Mouse (Mus musculus): ENCODE results near the gene Rhox2e. TPM values are rescaled to one million over a fixed set of nuclear protein-coding genes. Genes with fewer than 3 reads are reported as not detected.
"Not testable (repeated sequence)": the region's sequence is repeated elsewhere in the genome, so short reads cannot be mapped to it uniquely, and the experiment has no call there.

The Rhox2e gene
- polyA plus RNA-seq (2015; fragmentation: Nextera tagmentation; extraction: Ambion mirVana) = not detected in 2 replicates

DNA sequence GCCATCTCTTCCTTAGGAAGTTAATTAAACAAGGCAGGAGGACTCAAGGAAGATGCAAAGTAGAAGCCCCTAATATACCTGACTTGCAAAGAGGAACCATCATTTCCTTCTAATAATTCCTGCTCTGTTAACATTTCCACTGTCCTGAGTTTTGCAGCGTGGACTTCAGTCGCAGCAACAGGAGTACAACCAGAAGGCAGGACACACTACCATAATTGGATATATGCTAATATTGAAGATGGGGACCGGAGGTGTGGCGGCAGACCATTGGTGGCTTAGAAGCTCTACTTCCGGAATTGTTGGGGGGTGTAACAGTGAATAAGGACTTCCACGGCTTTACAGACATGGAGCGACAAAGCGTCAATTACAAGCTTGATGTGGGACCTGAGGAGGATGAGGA, at the start of gene Rhox2e:
TSS of gene Rhox2e (plus strand) at position 301 of the 400 bp plus-strand sequence.
- WGBS (ENCODE audit: insufficient replicate concordance) = 69% methylated on average over 2 of the region's 8 CpGs
- not testable (repeated sequence) for DNase-seq; H3K27ac ChIP-seq (ENCODE audit: low read depth); H3K4me1 ChIP-seq (ENCODE audit: insufficient read depth); H3K27me3 ChIP-seq (ENCODE audit: insufficient read depth, low read length); H3K4me2 ChIP-seq (ENCODE audit: low read depth, low read length); H3K4me3 ChIP-seq (ENCODE audit: low read depth, low read length); H3K36me3 ChIP-seq (replicated peaks; ENCODE audit: insufficient read depth, low read length); H3K9ac ChIP-seq (replicated peaks); ATAC-seq; H3K9me3 ChIP-seq (ENCODE audit: low read length)

- not testable (repeated sequence) for H3K27ac ChIP-seq (ENCODE audit: low read depth); H3K9me3 ChIP-seq (ENCODE audit: low read length); H3K9ac ChIP-seq (replicated peaks); H3K4me3 ChIP-seq (ENCODE audit: low read depth, low read length); ATAC-seq; DNase-seq; H3K4me1 ChIP-seq (ENCODE audit: insufficient read depth); H3K4me2 ChIP-seq (ENCODE audit: low read depth, low read length); H3K27me3 ChIP-seq (ENCODE audit: insufficient read depth, low read length); H3K36me3 ChIP-seq (replicated peaks; ENCODE audit: insufficient read depth, low read length)
- WGBS (ENCODE audit: insufficient replicate concordance) = 88% methylated on average over 15 of the region's 18 CpGs
These were observed 16.2 kb upstream of the Rhox2e start, which contains the start of gene Rhox4d for GRCm38 (mm10) chrX:37514059-37514458. Gene Rhox4d (plus strand): TSS chrX:37514359.

GRCm38 (mm10) chrX:37541719-37542118, 11.5 kb downstream of the Rhox2e start, which contains the start of gene Rhox3e:
Gene Rhox3e (plus strand): TSS chrX:37542019.
- H3K4me3 ChIP-seq (ENCODE audit: low read depth, low read length); H3K4me1 ChIP-seq (ENCODE audit: insufficient read depth); H3K36me3 ChIP-seq (replicated peaks; ENCODE audit: insufficient read depth, low read length); H3K9ac ChIP-seq (replicated peaks); ATAC-seq; H3K9me3 ChIP-seq (ENCODE audit: low read length); DNase-seq; H3K27ac ChIP-seq (ENCODE audit: low read depth); H3K27me3 ChIP-seq (ENCODE audit: insufficient read depth, low read length); H3K4me2 ChIP-seq (ENCODE audit: low read depth, low read length): not testable (repeated sequence)
- WGBS (ENCODE audit: insufficient replicate concordance) = no CpG with 5 or more reads among the region's 4 CpGs

GRCm38 (mm10) chrX:37557112-37557511, 26.9 kb downstream of the Rhox2e start, which contains the start of gene Rhox4e:
Gene Rhox4e (plus strand): TSS chrX:37557412.
- H3K27me3 ChIP-seq (ENCODE audit: insufficient read depth, low read length); ATAC-seq; H3K9ac ChIP-seq (replicated peaks); H3K9me3 ChIP-seq (ENCODE audit: low read length); H3K36me3 ChIP-seq (replicated peaks; ENCODE audit: insufficient read depth, low read length); H3K4me1 ChIP-seq (ENCODE audit: insufficient read depth); H3K4me2 ChIP-seq (ENCODE audit: low read depth, low read length); H3K4me3 ChIP-seq (ENCODE audit: low read depth, low read length); H3K27ac ChIP-seq (ENCODE audit: low read depth); DNase-seq: not testable (repeated sequence)
- WGBS (ENCODE audit: insufficient replicate concordance) = 87% methylated on average over 10 of the region's 18 CpGs

- H3K9me3 ChIP-seq (ENCODE audit: low read length); DNase-seq; H3K27ac ChIP-seq (ENCODE audit: low read depth); H3K9ac ChIP-seq (replicated peaks); H3K4me2 ChIP-seq (ENCODE audit: low read depth, low read length); H3K4me3 ChIP-seq (ENCODE audit: low read depth, low read length); H3K36me3 ChIP-seq (replicated peaks; ENCODE audit: insufficient read depth, low read length); H3K27me3 ChIP-seq (ENCODE audit: insufficient read depth, low read length); ATAC-seq; H3K4me1 ChIP-seq (ENCODE audit: insufficient read depth): not testable (repeated sequence)
- 88% methylated on average over 4 of the region's 8 CpGs for WGBS (ENCODE audit: insufficient replicate concordance)
These were observed 40.9 kb downstream of the Rhox2e start, which contains the start of gene Rhox2f for GRCm38 (mm10) chrX:37571105-37571504. Gene Rhox2f (plus strand): TSS chrX:37571405.

DNA sequence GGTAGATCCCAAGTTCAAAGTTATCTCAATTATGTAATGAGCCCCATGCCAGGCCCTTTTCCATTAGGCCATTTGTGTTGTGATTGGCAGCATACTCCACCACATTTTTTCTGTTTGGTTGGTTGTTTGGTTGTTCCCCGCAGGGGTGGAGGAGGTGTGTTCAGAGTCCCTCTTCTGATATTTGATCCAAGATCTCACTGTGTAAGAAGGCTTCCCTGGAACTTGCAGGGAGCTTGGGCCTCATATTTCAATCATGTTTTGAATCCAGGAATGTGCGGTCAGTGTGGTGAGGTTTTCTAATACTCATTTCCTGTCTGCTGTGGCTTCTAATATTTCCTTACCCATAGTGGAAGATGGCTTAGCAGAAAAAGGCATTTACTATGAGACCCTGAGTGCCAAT, 42.4 kb downstream of the Rhox2e start:
- H3K27ac ChIP-seq (ENCODE audit: low read depth); H3K27me3 ChIP-seq (ENCODE audit: insufficient read depth, low read length); H3K4me1 ChIP-seq (ENCODE audit: insufficient read depth); H3K9ac ChIP-seq (replicated peaks); DNase-seq; H3K9me3 ChIP-seq (ENCODE audit: low read length); H3K4me3 ChIP-seq (ENCODE audit: low read depth, low read length); H3K36me3 ChIP-seq (replicated peaks; ENCODE audit: insufficient read depth, low read length); ATAC-seq; H3K4me2 ChIP-seq (ENCODE audit: low read depth, low read length): not testable (repeated sequence)
- WGBS (ENCODE audit: insufficient replicate concordance) = 54% methylated on average over 2 of the region's 2 CpGs

GRCm38 (mm10) chrX:37580692-37581091, 50.4 kb downstream of the Rhox2e start, which contains the start of gene Rhox3f:
Gene Rhox3f (plus strand): TSS chrX:37580992.
- H3K36me3 ChIP-seq (replicated peaks; ENCODE audit: insufficient read depth, low read length); H3K27me3 ChIP-seq (ENCODE audit: insufficient read depth, low read length); H3K4me2 ChIP-seq (ENCODE audit: low read depth, low read length); H3K9me3 ChIP-seq (ENCODE audit: low read length); DNase-seq; H3K4me1 ChIP-seq (ENCODE audit: insufficient read depth); H3K27ac ChIP-seq (ENCODE audit: low read depth); ATAC-seq; H3K9ac ChIP-seq (replicated peaks); H3K4me3 ChIP-seq (ENCODE audit: low read depth, low read length): not testable (repeated sequence)

Other genes with a start within 250 kb of the Rhox2e start
- not detected in 2 replicates for gene Rhox3a2, start 150.4 kb upstream of the Rhox2e start, polyA plus RNA-seq (2015; fragmentation: Nextera tagmentation; extraction: Ambion mirVana)
- gene Rhox4a2, start 139.6 kb upstream of the Rhox2e start, polyA plus RNA-seq (2015; fragmentation: Nextera tagmentation; extraction: Ambion mirVana) = not detected in 2 replicates
- gene Rhox2b, start 118.4 kb upstream of the Rhox2e start, polyA plus RNA-seq (2015; fragmentation: Nextera tagmentation; extraction: Ambion mirVana) = not detected in 2 replicates
- not detected in 2 replicates for gene Rhox4b, start 98.0 kb upstream of the Rhox2e start, polyA plus RNA-seq (2015; fragmentation: Nextera tagmentation; extraction: Ambion mirVana)
- gene Rhox2c, start 76.8 kb upstream of the Rhox2e start, polyA plus RNA-seq (2015; fragmentation: Nextera tagmentation; extraction: Ambion mirVana) = not detected in 2 replicates
- not detected in 2 replicates for gene Rhox3c, start 71.9 kb upstream of the Rhox2e start, polyA plus RNA-seq (2015; fragmentation: Nextera tagmentation; extraction: Ambion mirVana)
- not detected in 2 replicates for gene Rhox4c, start 50.1 kb upstream of the Rhox2e start, polyA plus RNA-seq (2015; fragmentation: Nextera tagmentation; extraction: Ambion mirVana)
- gene Rhox2d, start 37.0 kb upstream of the Rhox2e start, polyA plus RNA-seq (2015; fragmentation: Nextera tagmentation; extraction: Ambion mirVana) = not detected in 2 replicates
- gene Rhox4d, start 16.1 kb upstream of the Rhox2e start, polyA plus RNA-seq (2015; fragmentation: Nextera tagmentation; extraction: Ambion mirVana) = not detected in 2 replicates
- not detected in 2 replicates for gene Rhox3e, start 11.6 kb downstream of the Rhox2e start, polyA plus RNA-seq (2015; fragmentation: Nextera tagmentation; extraction: Ambion mirVana)
- not detected in 2 replicates for gene Rhox4e, start 27.0 kb downstream of the Rhox2e start, polyA plus RNA-seq (2015; fragmentation: Nextera tagmentation; extraction: Ambion mirVana)
- not detected in 2 replicates for gene Rhox2f, start 41.0 kb downstream of the Rhox2e start, polyA plus RNA-seq (2015; fragmentation: Nextera tagmentation; extraction: Ambion mirVana)
- gene Rhox3f, start 50.5 kb downstream of the Rhox2e start, polyA plus RNA-seq (2015; fragmentation: Nextera tagmentation; extraction: Ambion mirVana) = not detected in 2 replicates
- gene Rhox4f, start 77.3 kb downstream of the Rhox2e start, polyA plus RNA-seq (2015; fragmentation: Nextera tagmentation; extraction: Ambion mirVana) = not detected in 2 replicates
- gene Rhox3g, start 98.2 kb downstream of the Rhox2e start, polyA plus RNA-seq (2015; fragmentation: Nextera tagmentation; extraction: Ambion mirVana) = not detected in 2 replicates
- gene Rhox2g, start 113.0 kb downstream of the Rhox2e start, polyA plus RNA-seq (2015; fragmentation: Nextera tagmentation; extraction: Ambion mirVana) = not detected in 2 replicates
- gene Rhox4g, start 120.9 kb downstream of the Rhox2e start, polyA plus RNA-seq (2015; fragmentation: Nextera tagmentation; extraction: Ambion mirVana) = not detected in 2 replicates
- not detected in 2 replicates for gene Rhox3h, start 138.3 kb downstream of the Rhox2e start, polyA plus RNA-seq (2015; fragmentation: Nextera tagmentation; extraction: Ambion mirVana)
- gene Rhox2h, start 142.8 kb downstream of the Rhox2e start, polyA plus RNA-seq (2015; fragmentation: Nextera tagmentation; extraction: Ambion mirVana) = not detected in 2 replicates

All from liver, postnatal 0 days (tissue).